Mouse (Mus musculus): ENCODE measurements at regions not wholly inside any gene's neighbourhood (a gene's known extent, or its start where the extent isn't known, plus 50 kb on each side); places are given as distances from the start of the nearest gene placed in this dataset.
"Not testable (repeated sequence)": the region's sequence is repeated elsewhere in the genome, so short reads cannot be mapped to it uniquely, and the experiment has no call there.

- DNase-seq (ENCODE audit: low spot score): no peak
Observed at GRCm38 (mm10) chr17:29430401-29430800, 60.2 kb upstream of the Pim1 start.

- DNase-seq (ENCODE audit: low spot score): no peak
Observed at GRCm38 (mm10) chr17:29430806-29431205, 59.7 kb upstream of the Pim1 start.

GRCm38 (mm10) chr17:29431553-29432297 is 58.8 kb upstream of the Pim1 start:
- DNase-seq (ENCODE audit: low spot score): no peak

DNA sequence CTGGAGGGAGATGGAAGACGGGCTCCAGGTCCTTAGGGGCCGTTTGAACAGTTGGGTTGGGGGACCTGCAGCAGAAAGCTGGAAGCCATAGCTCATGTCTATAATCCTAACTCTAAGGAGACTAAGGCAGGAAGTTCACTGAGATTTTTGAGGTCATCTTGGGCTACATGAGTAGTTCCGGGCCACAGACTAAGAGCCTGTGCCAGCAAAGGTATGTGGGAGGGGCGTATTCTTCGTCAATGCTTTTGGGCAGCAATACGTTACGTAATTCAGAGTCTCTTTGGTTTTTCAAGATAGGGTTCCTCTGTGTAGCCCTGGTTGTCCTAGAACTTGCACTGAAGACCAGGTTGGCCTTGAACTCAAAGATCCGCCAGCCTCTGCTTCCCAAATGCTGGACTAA is 57.9 kb upstream of the Pim1 start:
- no peak for DNase-seq (ENCODE audit: low spot score)

GRCm38 (mm10) chr17:29433370-29433769 is 57.2 kb upstream of the Pim1 start:
- no peak for DNase-seq (ENCODE audit: low spot score)

- DNase-seq (ENCODE audit: low spot score): no peak
Observed at GRCm38 (mm10) chr17:29434074-29434944, 56.2 kb upstream of the Pim1 start.

GRCm38 (mm10) chr17:29435345-29436006 is 55.1 kb upstream of the Pim1 start:
- no peak for DNase-seq (ENCODE audit: low spot score)

GRCm38 (mm10) chr17:29436484-29436870 is 54.1 kb upstream of the Pim1 start:
- not testable (repeated sequence) for DNase-seq (ENCODE audit: low spot score)

GRCm38 (mm10) chr17:29436871-29437534 is 53.5 kb upstream of the Pim1 start:
- peak; percentile 74 for DNase-seq (ENCODE audit: low spot score)

DNA sequence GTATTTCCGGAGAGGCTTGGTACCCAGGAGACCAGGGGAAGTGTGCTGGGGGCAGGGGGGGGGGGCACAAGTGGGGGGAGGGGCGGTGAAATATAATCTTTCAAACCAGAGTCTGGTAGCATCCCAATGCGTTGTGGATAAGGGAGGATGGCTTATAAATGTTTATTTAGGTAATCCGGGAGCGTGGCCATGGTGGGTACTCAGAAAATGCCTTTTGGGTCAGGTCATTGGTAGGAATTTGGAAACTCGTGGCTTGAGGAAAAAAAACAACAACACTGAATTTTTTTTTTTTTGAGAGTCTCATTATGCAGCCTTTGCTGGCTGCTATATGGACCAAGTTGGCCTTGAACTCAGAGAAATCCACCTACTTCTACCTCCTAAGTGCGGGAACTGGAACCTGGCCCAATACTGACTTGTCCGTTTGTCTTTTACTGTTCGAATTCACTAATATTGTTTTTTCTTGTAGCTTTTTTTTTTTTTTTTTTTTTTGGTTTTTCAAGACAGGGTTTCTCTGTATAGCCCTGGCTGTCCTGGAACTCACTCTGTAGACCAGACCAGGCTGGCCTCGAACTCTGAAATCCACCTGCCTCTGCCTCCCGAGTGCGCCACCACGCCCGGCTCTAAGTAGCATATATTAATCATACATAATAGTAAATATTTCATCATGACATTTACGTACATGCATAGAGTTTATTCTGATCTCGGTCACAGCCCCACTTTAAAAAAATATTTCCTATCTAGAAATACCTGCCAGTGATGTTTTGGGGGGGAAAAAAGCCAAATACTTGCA is 52.8 kb upstream of the Pim1 start:
- DNase-seq (ENCODE audit: low spot score): no peak

DNA sequence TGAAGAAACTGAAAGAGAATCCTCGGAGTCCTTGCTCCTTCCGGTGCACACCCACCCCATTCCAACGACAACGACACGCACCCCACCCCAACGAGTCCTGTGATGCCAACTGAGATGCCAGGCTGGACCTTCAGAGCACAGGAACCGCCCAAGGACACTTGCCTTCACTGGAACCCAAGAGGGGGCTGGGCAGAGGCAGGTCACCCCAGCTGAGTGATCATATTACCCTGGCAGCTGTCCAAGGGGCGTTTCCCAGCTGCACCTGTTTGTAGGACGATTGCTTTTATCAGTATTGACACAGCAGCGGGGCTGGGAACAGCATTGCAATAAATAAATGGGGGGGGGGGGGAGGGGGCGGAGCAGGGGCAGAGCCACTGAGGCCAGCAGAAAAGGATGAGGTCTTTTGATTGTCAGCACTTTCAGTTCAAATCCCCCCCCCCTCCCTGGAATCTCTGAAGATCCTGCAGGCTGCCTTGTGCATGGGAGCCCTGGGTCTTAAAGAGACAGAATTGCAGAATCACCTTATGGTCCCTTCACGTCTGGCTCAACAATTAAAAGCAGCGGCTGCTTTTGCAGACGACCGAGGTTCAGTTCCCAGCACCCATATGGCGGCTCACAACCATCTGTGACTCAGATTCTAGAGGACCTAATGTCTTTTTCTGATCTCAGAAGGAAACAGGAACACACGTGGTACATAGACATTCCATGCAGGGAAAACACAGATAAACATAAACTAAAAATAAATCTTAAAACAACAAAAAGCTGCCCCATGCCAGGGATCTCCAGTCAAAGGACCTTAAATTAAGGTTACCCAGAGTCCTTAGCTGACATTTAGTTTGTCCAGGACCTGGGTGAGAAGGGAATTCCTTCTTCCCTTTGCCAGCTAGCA is 52.0 kb upstream of the Pim1 start:
- peak; percentile 79 for DNase-seq (ENCODE audit: low spot score)

DNA sequence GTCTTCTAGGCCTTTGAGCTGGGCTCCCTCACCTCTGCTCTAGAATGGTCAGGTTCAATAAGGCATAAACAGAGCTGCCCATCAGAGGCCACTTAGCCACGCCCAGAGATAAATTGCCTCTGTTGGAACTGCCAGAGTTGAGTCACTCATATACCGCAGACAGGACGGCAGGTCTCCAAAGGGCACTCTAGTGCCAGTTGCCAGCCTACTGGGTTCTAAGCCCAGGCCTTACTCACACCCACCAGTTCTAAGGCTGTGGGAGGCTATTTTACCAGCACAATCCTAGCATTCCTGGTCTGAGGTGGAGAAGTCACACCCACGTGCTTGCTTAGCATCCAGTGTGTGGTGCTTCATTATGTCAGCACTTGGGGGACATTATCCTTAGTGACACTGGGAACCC is 50.6 kb upstream of the Pim1 start:
- no peak for DNase-seq (ENCODE audit: low spot score)

- no peak for DNase-seq (ENCODE audit: low spot score)
Observed at GRCm38 (mm10) chr17:29440490-29440889, 50.1 kb upstream of the Pim1 start.

Measured in testis, postnatal 10 days (tissue).